Mouse (Mus musculus) small intestine, adult 2 months (tissue): ENCODE data around the gene Rab30. TPM values are rescaled to one million over a fixed set of nuclear protein-coding genes. Genes with fewer than 3 reads are reported as not detected.

Experiments used
- H3K27ac ChIP-seq: fragments of 200-500 bp; 2 replicates; pipeline ENCODE4 v1.5.1; 2012; ENCODE audit warnings: low read depth, low read length, control low read depth, inconsistent platforms; ENCODE audit not compliant: insufficient read depth
- H3K27me3 ChIP-seq: fragments of 200-500 bp; 2 replicates; pipeline ENCODE4 v1.6.1; 2012; ENCODE audit warnings: mild to moderate bottlenecking, moderate library complexity, low read length, inconsistent platforms; ENCODE audit not compliant: control insufficient read depth, insufficient read depth
- H3K36me3 ChIP-seq: fragments of 200-500 bp; 2 replicates; pipeline ENCODE4 v1.6.1; 2012; ENCODE audit warnings: mild to moderate bottlenecking, low read length, control low read depth, inconsistent platforms; ENCODE audit not compliant: control insufficient read depth, insufficient read depth
- H3K4me1 ChIP-seq: fragments of 200-500 bp; 2 replicates; pipeline ENCODE4 v1.6.1; 2012; ENCODE audit warnings: low read length, inconsistent platforms, mixed read lengths; ENCODE audit not compliant: control insufficient read depth, insufficient read depth, insufficient read length
- H3K4me3 ChIP-seq: fragments of 200-500 bp; 2 replicates; pipeline ENCODE4 v1.5.1; 2012; ENCODE audit warnings: low read depth, mild to moderate bottlenecking, control low read depth, inconsistent platforms, low read length, moderate library complexity
- CTCF ChIP-seq: fragments of 200-500 bp; IDR thresholded peaks from 2 replicates; pipeline ENCODE4 v1.5.1; 2012; ENCODE audit warnings: low read depth, mild to moderate bottlenecking, control low read depth, inconsistent platforms, low read length, moderate library complexity, mixed read lengths; ENCODE audit not compliant: insufficient replicate concordance, insufficient read length; ENCODE audit errors: extremely low read depth
- POLR2A ChIP-seq: fragments of 200-500 bp; IDR thresholded peaks from 2 replicates; pipeline ENCODE4 v1.6.1; 2012; ENCODE audit warnings: low read depth, mild to moderate bottlenecking, control low read depth, inconsistent platforms, low read length, moderate library complexity
- WGBS: fragments of 180-500 bp; shearing (Covaris S2); methylation state at CpG from one replicate; pipeline ENCODE4 v1.1.7; 2018; 5-methylcytosine and 5-hydroxymethylcytosine counted together
- polyA plus RNA-seq: library from polyadenylated mRNA; depleted of rRNA; stranded (reverse); fragments of >200 nt; gene quantifications from 2 replicates; pipeline ENCODE4 v1.2.3, GENCODE M21; 2012

Gene Rab30
- polyA plus RNA-seq, 1 experiment, result 6.9 TPM

DNA sequence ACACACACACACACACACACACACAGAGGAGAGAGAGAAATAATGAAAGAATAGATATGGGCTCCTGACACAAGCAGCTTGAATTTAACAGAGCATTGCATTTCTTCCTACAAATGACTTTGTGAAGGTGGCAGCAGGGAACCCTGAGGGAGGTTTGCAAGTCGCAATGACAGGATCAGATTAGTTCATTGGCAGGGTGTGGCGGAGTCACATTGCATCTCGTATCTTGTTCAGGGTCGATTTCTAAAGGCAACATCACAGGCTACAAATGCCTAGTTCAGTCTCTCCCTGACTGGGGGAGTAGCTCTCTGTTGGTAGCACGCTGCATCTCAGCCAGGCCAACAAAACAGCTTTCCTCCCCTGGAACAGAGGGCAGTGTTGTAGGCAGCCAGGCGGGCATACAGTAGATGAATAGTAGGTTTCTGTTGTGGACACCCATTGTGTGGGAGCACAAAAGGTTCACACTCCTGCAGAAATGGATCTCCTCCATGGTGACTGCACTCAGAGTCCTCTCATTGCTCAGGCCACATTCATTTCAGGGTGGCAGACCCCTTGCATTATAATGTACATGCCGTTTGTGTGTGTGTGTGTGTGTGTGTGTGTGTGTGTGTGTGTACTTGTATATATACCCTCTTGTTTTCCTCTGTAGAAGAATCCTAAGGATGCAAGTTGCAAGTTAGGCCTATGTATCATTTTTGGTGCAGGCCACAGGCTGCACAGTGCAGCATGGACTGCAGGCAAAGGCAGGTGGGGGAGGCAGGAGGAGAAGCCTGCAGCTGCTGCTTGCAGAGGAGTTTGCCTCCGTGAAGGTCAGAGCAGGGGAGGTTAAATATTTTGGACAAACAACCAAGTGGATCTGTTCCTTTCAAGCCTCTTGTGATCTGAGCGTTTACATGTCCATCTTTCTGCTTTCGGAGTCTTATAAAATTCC, 58.5 kb downstream of the Rab30 start:
- Histone ChIP-seq H3K4me1 (no peaks in the 10 kb centered on the region), H3K27ac (no peak overlapping the region), H3K27me3 (no peaks in the 10 kb centered on the region), H3K4me3 (no peak overlapping the region), H3K36me3 (no peaks in the 10 kb centered on the region)
- 64% methylated on average over 10 of the region's 10 CpGs for WGBS
- TF ChIP-seq CTCF, result no peak
- no peak for TF ChIP-seq POLR2A

DNA sequence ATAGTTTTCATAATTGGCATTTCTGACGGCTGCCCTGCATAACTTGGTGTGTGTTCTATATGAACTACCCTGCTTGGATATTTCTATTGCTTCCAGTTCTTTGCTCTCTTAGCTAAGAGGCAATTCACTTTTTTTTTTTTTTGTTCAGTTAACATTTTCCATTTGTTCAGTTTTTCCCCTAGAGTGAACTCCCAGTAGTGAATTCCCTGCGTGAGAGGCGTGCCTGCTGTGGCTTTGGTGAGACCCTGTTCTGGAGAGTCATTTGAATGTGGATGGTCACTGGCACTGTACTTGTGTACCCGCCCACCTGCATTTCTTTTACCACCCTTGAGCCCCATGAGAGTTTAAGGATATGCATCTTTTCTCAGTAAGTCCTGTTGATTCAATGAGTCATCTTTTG, 60.8 kb downstream of the Rab30 start:
- Histone ChIP-seq H3K4me3 (no peak overlapping the region), H3K27me3 (no peaks in the 10 kb centered on the region), H3K27ac (no peak overlapping the region), H3K36me3 (no peaks in the 10 kb centered on the region), H3K4me1 (no peaks in the 10 kb centered on the region)
- WGBS, result 79% methylated on average over 4 of the region's 4 CpGs
- TF ChIP-seq POLR2A (no peak), CTCF (no peak)

DNA sequence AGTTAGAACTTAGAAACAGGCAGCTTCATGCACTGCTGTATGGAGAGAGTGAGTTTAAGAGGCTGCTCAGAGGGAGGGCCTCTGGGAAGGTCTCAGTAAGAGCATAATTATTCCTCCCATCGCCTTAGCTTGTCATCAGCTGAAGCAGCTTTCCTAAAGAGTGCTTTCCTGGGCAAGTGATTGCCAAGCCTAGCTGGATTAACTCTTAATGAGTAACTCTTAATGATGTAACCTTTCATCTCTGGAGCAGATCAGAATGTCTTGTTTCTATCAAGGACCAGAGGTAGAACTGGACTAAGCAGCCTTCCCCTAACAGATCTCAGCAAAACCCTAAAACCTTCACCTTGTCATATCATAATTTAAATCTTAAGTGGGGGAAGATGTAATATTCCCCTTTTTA, 61.8 kb downstream of the Rab30 start:
- 59% methylated on average over 1 of the region's 1 CpGs for WGBS
- no peaks in the 10 kb centered on the region for H3K27me3 ChIP-seq
- H3K36me3 ChIP-seq, result no peaks in the 10 kb centered on the region
- H3K27ac ChIP-seq, result no peak overlapping the region
- TF ChIP-seq CTCF, result no peak
- TF ChIP-seq POLR2A, result no peak
- H3K4me3 ChIP-seq, result no peak overlapping the region
- no peaks in the 10 kb centered on the region for H3K4me1 ChIP-seq

DNA sequence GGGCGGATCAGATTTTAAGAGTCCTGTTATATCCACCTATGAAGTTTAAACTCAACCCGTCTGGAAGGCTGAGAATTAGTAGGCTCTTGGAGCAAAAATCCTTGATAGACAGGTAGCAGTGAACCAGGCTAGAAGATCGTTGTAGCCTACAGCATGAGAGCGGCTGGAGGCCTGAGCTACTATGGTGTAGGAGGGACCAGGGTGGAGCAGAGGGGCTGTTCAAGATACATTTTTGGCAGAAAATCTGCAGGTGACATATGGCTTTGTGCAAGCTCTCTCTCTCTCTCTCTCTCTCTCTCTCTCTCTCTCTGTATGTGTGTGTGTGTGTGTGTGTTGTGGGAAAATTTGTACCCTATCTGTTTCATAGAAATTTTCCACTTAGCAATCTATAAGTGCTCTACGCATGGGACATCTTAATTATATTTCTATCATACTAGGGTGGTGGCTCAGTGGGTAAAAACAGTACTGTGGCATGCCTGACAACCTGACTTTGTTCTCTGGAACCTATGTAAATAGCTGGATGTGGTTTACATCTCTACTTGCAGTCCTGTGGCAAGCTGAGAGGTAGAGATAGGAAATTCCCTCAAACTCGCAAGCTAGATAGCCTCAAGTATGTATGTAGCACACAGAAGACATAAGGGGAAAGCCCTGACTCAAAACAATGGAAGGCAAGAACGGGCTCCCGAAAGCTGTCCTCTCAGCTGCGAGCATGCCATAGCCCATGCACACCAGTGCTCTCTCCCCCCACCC, 63.7 kb downstream of the Rab30 start:
- Histone ChIP-seq H3K27ac (no peak overlapping the region), H3K27me3 (no peaks in the 10 kb centered on the region), H3K4me1 (no peaks in the 10 kb centered on the region), H3K36me3 (no peaks in the 10 kb centered on the region), H3K4me3 (no peak overlapping the region)
- 87% methylated on average over 9 of the region's 9 CpGs for WGBS
- TF ChIP-seq POLR2A (no peak), CTCF (no peak)

DNA sequence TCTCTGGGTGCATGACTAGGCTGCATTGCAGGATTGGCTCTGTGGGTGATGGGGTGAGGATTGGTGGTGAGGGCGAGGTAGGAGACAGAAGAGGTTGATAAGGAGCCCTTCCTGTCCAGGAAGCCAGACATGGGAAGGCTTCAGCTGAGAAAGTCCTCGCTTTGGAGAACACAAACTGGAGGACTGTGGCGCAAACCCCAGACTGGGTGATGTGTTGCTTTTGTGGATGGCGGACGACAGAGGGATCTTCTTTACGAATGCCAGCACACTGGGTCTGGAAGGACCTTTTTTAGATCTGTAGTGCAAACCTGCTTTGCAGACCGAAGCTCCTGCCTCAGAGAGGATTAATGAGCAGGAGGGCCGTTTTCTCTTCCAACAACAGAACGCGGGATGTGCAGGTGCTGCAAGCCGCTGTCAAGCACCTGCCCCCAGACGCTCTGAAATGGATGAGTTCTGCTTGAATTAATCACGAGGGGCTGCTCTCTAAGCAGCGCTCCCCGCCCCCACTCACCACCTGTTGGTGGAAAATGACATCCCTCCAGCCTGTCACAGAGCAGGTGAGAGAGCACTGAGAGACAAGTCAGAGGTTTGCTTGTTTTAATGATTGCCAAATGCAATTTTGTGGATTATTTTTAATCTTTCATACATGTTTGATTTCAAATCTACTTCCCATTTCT, 65.2 kb downstream of the Rab30 start:
- 49% methylated on average over 15 of the region's 15 CpGs for WGBS
- no peaks in the 10 kb centered on the region for H3K36me3 ChIP-seq
- TF ChIP-seq CTCF (no peak), POLR2A (no peak)
- no peaks in the 10 kb centered on the region for H3K27me3 ChIP-seq
- no peaks in the 10 kb centered on the region for H3K4me1 ChIP-seq
- H3K4me3 ChIP-seq, result no peak overlapping the region
- H3K27ac ChIP-seq, result no peak overlapping the region

DNA sequence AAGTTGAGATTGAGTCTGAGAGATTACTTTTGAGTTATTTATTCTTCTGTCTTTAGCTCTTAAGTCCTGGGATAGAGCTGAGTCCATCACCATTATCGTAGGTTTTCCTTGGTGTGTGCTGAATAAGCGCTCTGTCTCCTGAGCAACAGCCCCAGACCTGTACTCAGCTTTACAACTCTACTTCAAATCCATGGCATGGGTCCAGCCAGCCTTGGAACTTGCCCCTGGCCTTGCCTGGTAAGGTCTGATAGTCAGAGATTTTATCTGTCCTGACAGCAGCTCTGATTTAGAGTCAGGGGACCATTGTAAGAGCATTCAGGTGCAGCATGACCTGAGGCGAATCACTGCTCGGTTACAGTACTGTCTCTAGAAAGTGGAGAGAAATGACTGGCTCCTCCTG, 66.1 kb downstream of the Rab30 start:
- TF ChIP-seq POLR2A, result no peak
- TF ChIP-seq CTCF, result no peak
- no peaks in the 10 kb centered on the region for H3K4me1 ChIP-seq
- H3K27ac ChIP-seq, result no peak overlapping the region
- H3K36me3 ChIP-seq, result no peaks in the 10 kb centered on the region
- WGBS, result 41% methylated on average over 4 of the region's 4 CpGs
- no peak overlapping the region for H3K4me3 ChIP-seq
- H3K27me3 ChIP-seq, result no peaks in the 10 kb centered on the region

DNA sequence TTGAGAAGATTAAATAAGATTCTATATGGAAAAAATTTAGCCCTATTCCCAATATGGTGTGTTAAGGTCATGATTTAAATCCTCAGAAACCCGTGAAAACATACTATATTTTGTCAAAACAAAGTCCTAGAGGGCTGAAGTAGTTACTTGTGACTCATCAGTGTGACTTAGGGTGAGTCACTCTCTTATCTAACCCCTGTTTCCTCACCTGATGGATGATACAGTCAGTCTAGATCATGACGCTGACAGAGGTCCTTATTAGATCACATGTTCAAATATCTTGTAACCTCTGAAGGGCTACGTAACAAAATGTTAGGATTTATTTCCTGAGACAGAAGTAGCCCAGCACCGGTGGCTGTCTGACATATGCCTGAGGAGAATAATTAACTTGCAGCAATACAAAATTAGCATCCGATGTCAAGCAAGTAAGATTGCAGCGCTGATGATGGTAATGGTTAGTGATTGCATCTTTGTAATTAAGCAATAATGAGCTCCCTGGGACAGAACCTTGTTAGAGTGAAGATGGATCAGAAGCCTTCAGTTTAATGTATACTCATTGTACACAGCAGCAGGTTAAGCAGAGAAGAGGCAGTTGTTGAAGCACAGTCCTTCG, 70.4 kb downstream of the Rab30 start:
- WGBS, result 56% methylated on average over 7 of the region's 7 CpGs
- no peak for TF ChIP-seq CTCF

More for the DNA sequence above, 70.4 kb downstream of the Rab30 start:
- H3K27me3 ChIP-seq, result no peaks in the 10 kb centered on the region
- no peak overlapping the region for H3K27ac ChIP-seq
- H3K4me1 ChIP-seq, result no peaks in the 10 kb centered on the region
- H3K36me3 ChIP-seq, result no peaks in the 10 kb centered on the region
- H3K4me3 ChIP-seq, result no peak overlapping the region
